Mouse (Mus musculus) bone marrow, adult 2 months (tissue): ENCODE results near the gene Cacna1e.

Experiments used
- CTCF ChIP-seq: fragments of 200-500 bp; IDR thresholded peaks from 2 replicates; pipeline ENCODE4 v1.5.1; 2011; ENCODE audit warnings: low read length, control low read depth; ENCODE audit not compliant: control insufficient read depth, insufficient read depth
- POLR2A ChIP-seq: fragments of 200-500 bp; IDR thresholded peaks from 2 replicates; pipeline ENCODE4 v1.6.1; 2011; ENCODE audit warnings: low read depth, mild to moderate bottlenecking, control low read depth, low read length, borderline replicate concordance; ENCODE audit not compliant: control insufficient read depth

GRCm38 (mm10) chr1:154805038-154805437, 79.3 kb downstream of the Cacna1e start:
- TF ChIP-seq POLR2A (no peak), CTCF (no peak)
